Mouse (Mus musculus): ENCODE data around the gene Lsm3. TPM values are rescaled to one million over a fixed set of nuclear protein-coding genes. Genes with fewer than 3 reads are reported as not detected.

Gene Lsm3
- polyA plus RNA-seq, 1 experiment from 2014 or later: 312 TPM

DNA sequence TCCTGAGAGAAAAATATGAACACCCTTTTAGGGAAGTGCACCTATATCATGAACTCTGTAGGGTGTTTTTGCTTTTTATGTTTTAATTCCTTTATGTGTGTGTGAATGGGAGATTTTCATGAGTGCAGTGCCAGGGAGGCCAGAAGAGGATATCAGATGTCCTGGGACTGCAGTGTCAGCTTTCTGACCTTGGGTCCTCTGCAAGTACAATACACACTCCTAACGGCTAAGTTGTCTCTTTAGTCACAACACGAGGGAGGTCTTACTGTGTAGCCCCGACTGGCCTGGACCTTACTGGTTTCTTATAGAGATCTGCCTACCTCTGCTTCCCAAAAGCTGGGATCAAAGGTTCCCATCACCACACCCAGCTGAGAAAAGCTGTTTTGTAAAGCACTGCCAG lies 37.0 kb downstream of the Lsm3 start:
- H3K27me3 ChIP-seq (replicated peaks; ENCODE audit: control insufficient read depth, insufficient read depth, low read length): no peaks in the 10 kb centered on the region
- H3K36me3 ChIP-seq (ENCODE audit: control insufficient read depth, insufficient read depth, low read length): no peaks in the 10 kb centered on the region
- no peaks in the 10 kb centered on the region for H3K9me3 ChIP-seq (ENCODE audit: control insufficient read depth, low read length)
- ATAC-seq (replicated peaks; ENCODE audit: low FRiP score, low TSS enrichment, low read depth): no peak
- 59% methylated on average over 3 of the region's 3 CpGs for WGBS
- DNase-seq (ENCODE audit: low spot score): no peak
- no peak overlapping the region for H3K9ac ChIP-seq (ENCODE audit: low read length)
- H3K4me1 ChIP-seq (replicated peaks; ENCODE audit: control insufficient read depth, insufficient read depth, low read length): no peaks in the 10 kb centered on the region
- no peak overlapping the region for H3K4me3 ChIP-seq (ENCODE audit: low read depth, low read length)
- H3K27ac ChIP-seq (ENCODE audit: low read depth): no peak overlapping the region
- H3K4me2 ChIP-seq (ENCODE audit: low read length): no peak overlapping the region

DNA sequence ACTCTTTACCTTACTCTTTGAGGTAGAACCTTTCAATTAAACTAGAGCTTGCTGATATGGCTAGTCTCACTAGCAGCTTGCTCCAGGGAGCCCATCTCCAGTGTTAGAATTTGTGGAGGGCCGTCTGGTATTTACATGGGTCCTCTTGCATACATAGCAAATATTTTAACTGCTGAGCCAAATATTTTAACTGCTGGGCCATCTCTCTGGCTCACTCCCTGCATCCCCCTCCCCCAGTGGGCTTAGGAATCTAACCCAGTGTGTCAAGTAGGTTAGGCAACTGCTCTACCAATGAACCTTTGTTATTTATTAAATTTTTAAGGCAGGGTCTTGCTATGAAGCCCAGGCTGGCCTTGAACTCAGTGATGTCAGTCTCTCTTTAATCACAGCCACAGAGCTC lies 42.8 kb downstream of the Lsm3 start:
- Histone ChIP-seq H3K4me2 (ENCODE audit: low read length) (no peak overlapping the region), H3K9ac (ENCODE audit: low read length) (no peak overlapping the region), H3K4me3 (ENCODE audit: low read depth, low read length) (no peak overlapping the region), H3K9me3 (ENCODE audit: control insufficient read depth, low read length) (no peaks in the 10 kb centered on the region), H3K27ac (ENCODE audit: low read depth) (no peak overlapping the region), H3K4me1 (replicated peaks; ENCODE audit: control insufficient read depth, insufficient read depth, low read length) (no peaks in the 10 kb centered on the region; the same call in 1 of the 2 replicates), H3K27me3 (replicated peaks; ENCODE audit: control insufficient read depth, insufficient read depth, low read length) (no peaks in the 10 kb centered on the region), H3K36me3 (ENCODE audit: control insufficient read depth, insufficient read depth, low read length) (no peaks in the 10 kb centered on the region)
- DNase-seq (ENCODE audit: low spot score) (no peak), ATAC-seq (replicated peaks; ENCODE audit: low FRiP score, low TSS enrichment, low read depth) (no peak)
- 26% methylated on average over 1 of the region's 1 CpGs for WGBS

- Histone ChIP-seq H3K4me2 (ENCODE audit: low read length) (no peak overlapping the region), H3K4me3 (ENCODE audit: low read depth, low read length) (no peak overlapping the region), H3K9me3 (ENCODE audit: control insufficient read depth, low read length) (no peaks in the 10 kb centered on the region), H3K36me3 (ENCODE audit: control insufficient read depth, insufficient read depth, low read length) (no peaks in the 10 kb centered on the region), H3K9ac (ENCODE audit: low read length) (no peak overlapping the region), H3K27ac (ENCODE audit: low read depth) (no peak overlapping the region), H3K4me1 (replicated peaks; ENCODE audit: control insufficient read depth, insufficient read depth, low read length) (no peaks in the 10 kb centered on the region; the same call in 1 of the 2 replicates), H3K27me3 (replicated peaks; ENCODE audit: control insufficient read depth, insufficient read depth, low read length) (no peaks in the 10 kb centered on the region)
- 73% methylated on average over 4 of the region's 4 CpGs for WGBS
- no peak for ATAC-seq (replicated peaks; ENCODE audit: low FRiP score, low TSS enrichment, low read depth)
- no peak for DNase-seq (ENCODE audit: low spot score)
Measured at GRCm38 (mm10) chr6:91559371-91559770, 43.6 kb downstream of the Lsm3 start.

DNA sequence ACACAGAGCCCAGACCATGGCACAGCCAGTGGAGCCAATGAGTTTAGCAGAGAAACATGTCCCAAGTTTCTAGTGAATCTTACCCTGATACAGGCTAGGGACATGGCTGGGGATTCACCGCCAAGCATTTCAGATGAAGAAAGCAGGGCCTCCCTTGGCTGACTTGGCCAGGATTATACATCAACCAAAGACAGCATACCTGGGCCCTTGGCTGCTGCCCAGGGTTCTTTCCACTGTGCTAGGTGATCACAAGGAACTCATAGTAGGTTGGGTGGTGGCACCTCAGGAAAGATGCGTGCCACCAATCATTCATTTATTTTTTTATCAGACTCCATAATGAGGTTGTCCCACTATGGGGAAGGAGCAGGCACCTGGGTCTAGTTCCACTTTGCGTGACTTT lies 44.5 kb downstream of the Lsm3 start:
- Histone ChIP-seq H3K9me3 (ENCODE audit: control insufficient read depth, low read length) (no peaks in the 10 kb centered on the region), H3K4me1 (replicated peaks; ENCODE audit: control insufficient read depth, insufficient read depth, low read length) (no peaks in the 10 kb centered on the region; the same call in 1 of the 2 replicates), H3K27me3 (replicated peaks; ENCODE audit: control insufficient read depth, insufficient read depth, low read length) (no peaks in the 10 kb centered on the region), H3K36me3 (ENCODE audit: control insufficient read depth, insufficient read depth, low read length) (no peaks in the 10 kb centered on the region), H3K4me2 (ENCODE audit: low read length) (no peak overlapping the region), H3K9ac (ENCODE audit: low read length) (no peak overlapping the region), H3K27ac (ENCODE audit: low read depth) (no peak overlapping the region), H3K4me3 (ENCODE audit: low read depth, low read length) (no peak overlapping the region)
- no peak for DNase-seq (ENCODE audit: low spot score)
- ATAC-seq (replicated peaks; ENCODE audit: low FRiP score, low TSS enrichment, low read depth): no peak
- WGBS: 93% methylated on average over 3 of the region's 3 CpGs

DNA sequence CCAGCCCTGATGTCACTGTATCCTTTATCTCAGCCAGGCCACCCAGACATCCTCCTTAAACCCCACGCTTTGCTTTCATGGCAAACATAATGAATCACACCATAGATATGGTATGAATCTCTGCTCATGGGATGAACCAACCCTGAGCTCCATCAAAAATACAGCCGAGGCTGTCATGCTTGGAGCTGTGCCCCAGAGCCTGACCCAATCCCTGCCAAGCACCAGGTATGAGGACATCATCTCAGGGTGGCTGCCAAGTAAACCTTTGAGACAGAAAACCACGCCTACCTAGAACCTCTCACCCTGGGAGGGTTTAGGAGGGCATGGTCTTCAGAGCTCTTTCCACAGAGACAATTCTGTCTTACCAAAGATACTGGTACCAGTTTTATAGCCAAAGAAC lies 47.3 kb downstream of the Lsm3 start:
- ATAC-seq (replicated peaks; ENCODE audit: low FRiP score, low TSS enrichment, low read depth): no peak
- no peaks in the 10 kb centered on the region for H3K36me3 ChIP-seq (ENCODE audit: control insufficient read depth, insufficient read depth, low read length)
- H3K4me3 ChIP-seq (ENCODE audit: low read depth, low read length): no peak overlapping the region
- H3K9me3 ChIP-seq (ENCODE audit: control insufficient read depth, low read length): no peaks in the 10 kb centered on the region
- H3K27ac ChIP-seq (ENCODE audit: low read depth): no peak overlapping the region
- WGBS: 60% methylated on average over 3 of the region's 3 CpGs
- H3K4me1 ChIP-seq (replicated peaks; ENCODE audit: control insufficient read depth, insufficient read depth, low read length): peaks cover 9% of the 10 kb centered on the region
- H3K9ac ChIP-seq (ENCODE audit: low read length): no peak overlapping the region
- H3K4me2 ChIP-seq (ENCODE audit: low read length): no peak overlapping the region
- H3K27me3 ChIP-seq (replicated peaks; ENCODE audit: control insufficient read depth, insufficient read depth, low read length): no peaks in the 10 kb centered on the region
- no peak for DNase-seq (ENCODE audit: low spot score)

DNA sequence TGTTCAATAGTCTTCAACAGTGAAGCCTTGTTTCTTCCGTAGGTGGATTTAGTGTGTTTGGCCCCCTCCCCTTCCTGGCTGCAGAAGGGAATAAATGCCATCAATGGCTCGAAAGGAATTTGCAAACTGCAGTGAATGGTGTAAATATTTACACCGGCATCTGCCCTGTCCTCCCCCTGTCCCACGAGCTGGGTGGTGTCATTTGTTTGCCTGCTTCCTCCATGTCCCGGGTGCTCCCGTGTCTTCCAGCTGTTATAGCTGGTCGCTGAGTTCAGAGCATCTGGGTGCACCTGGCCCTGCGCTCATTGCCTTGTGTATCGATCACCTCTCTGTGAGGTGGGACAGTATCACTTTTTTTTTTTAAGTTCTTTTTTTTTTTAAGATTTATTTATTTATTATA lies 50.7 kb downstream of the Lsm3 start:
- H3K36me3 ChIP-seq (ENCODE audit: control insufficient read depth, insufficient read depth, low read length): no peaks in the 10 kb centered on the region
- DNase-seq (ENCODE audit: low spot score) (no peak), ATAC-seq (replicated peaks; ENCODE audit: low FRiP score, low TSS enrichment, low read depth) (no peak)
- H3K4me2 ChIP-seq (ENCODE audit: low read length): no peak overlapping the region
- no peak overlapping the region for H3K4me3 ChIP-seq (ENCODE audit: low read depth, low read length)
- no peaks in the 10 kb centered on the region for H3K27me3 ChIP-seq (replicated peaks; ENCODE audit: control insufficient read depth, insufficient read depth, low read length)
- 20% methylated on average over 9 of the region's 9 CpGs for WGBS
- peak overlapping the region; percentile 54; the same call in 1 of the 2 replicates for H3K27ac ChIP-seq (ENCODE audit: low read depth)
- H3K9ac ChIP-seq (ENCODE audit: low read length): no peak overlapping the region
- no peaks in the 10 kb centered on the region for H3K9me3 ChIP-seq (ENCODE audit: control insufficient read depth, low read length)
- peaks cover 9% of the 10 kb centered on the region for H3K4me1 ChIP-seq (replicated peaks; ENCODE audit: control insufficient read depth, insufficient read depth, low read length)

Other genes with a start within 250 kb of the Lsm3 start
- gene Wnt7a, start 104.6 kb upstream of the Lsm3 start, polyA plus RNA-seq (2014; fragmentation: Nextera tagmentation; extraction: Ambion mirVana): 0.05 TPM in 1 of 2 replicates, not detected in the other
- gene Chchd4, start 42.4 kb upstream of the Lsm3 start, polyA plus RNA-seq (2014; fragmentation: Nextera tagmentation; extraction: Ambion mirVana): 37.7 and 38.5 TPM in 2 replicates
- gene Tmem43, start 42.2 kb upstream of the Lsm3 start, polyA plus RNA-seq (2014; fragmentation: Nextera tagmentation; extraction: Ambion mirVana): 45.4 and 48.3 TPM in 2 replicates
- 16.4 and 18.9 TPM in 2 replicates for gene Xpc, start within 50 bp of the Lsm3 start, polyA plus RNA-seq (2014; fragmentation: Nextera tagmentation; extraction: Ambion mirVana)
- 69.0 and 74.0 TPM in 2 replicates for gene Slc6a6, start 168.1 kb downstream of the Lsm3 start, polyA plus RNA-seq (2014; fragmentation: Nextera tagmentation; extraction: Ambion mirVana)

All from intestine, embryonic 14.5 days (tissue).